Mouse (Mus musculus) kidney, postnatal 0 days (tissue): ENCODE measurements around the gene Hamp2. TPM values are rescaled to one million over a fixed set of nuclear protein-coding genes. Genes with fewer than 3 reads are reported as not detected.

Source experiments
- ATAC-seq: fragments of 200-750 bp; cut with Nextera tagmentation; replicated peaks from 2 replicates; pipeline ENCODE4 v1.8.0; 2017; ENCODE audit warnings: low read depth, moderate number of reproducible peaks, moderate TSS enrichment, moderate library complexity; ENCODE audit not compliant: low FRiP score
- DNase-seq: peaks from one replicate; pipeline ENCODE4 v3.0.0-alpha.2; 2016; ENCODE audit warnings: low spot score
- H3K27ac ChIP-seq: fragments of 300-500 bp; sonication (generic); 2 replicates; pipeline ENCODE4 v1.5.1; 2014; ENCODE audit warnings: mild to moderate bottlenecking
- H3K27me3 ChIP-seq: fragments of 300-500 bp; sonication (generic); 2 replicates; pipeline ENCODE4 v1.6.1; 2014; ENCODE audit warnings: low read length, mixed read lengths; ENCODE audit not compliant: insufficient read depth
- H3K36me3 ChIP-seq: fragments of 300-500 bp; sonication (generic); 2 replicates; pipeline ENCODE4 v1.6.1; 2014; ENCODE audit warnings: low read length, mixed read lengths; ENCODE audit not compliant: insufficient read depth
- H3K4me1 ChIP-seq: fragments of 300-500 bp; sonication (generic); replicated peaks from 2 replicates; pipeline ENCODE4 v1.6.1; 2014; ENCODE audit warnings: antibody characterized with exemption, low read length, mixed read lengths; ENCODE audit not compliant: insufficient read depth
- H3K4me2 ChIP-seq: fragments of 300-500 bp; sonication (generic); 2 replicates; pipeline ENCODE4 v1.6.1; 2014; ENCODE audit warnings: mild to moderate bottlenecking, low read length, moderate library complexity, mixed read lengths
- H3K4me3 ChIP-seq: fragments of 300-500 bp; sonication (generic); replicated peaks from 2 replicates; pipeline ENCODE4 v1.5.1; 2014; ENCODE audit warnings: low read depth, low read length
- H3K9ac ChIP-seq: fragments of 300-500 bp; sonication (generic); 2 replicates; pipeline ENCODE4 v1.6.1; 2014; ENCODE audit warnings: low read depth, low read length
- H3K9me3 ChIP-seq: fragments of 300-500 bp; sonication (generic); replicated peaks from 2 replicates; pipeline ENCODE4 v1.6.1; 2016; ENCODE audit warnings: low read length, inconsistent platforms, mixed read lengths
- CTCF ChIP-seq: IDR thresholded peaks from 2 replicates; pipeline ENCODE4 v1.5.1; 2016; ENCODE audit warnings: antibody characterized with exemption, low read depth, mild to moderate bottlenecking, moderate library complexity
- WGBS: fragments of 180-500 bp; shearing (Covaris S2); extraction: QIAGEN DNeasy Blood & Tissue Kit; methylation state at CpG from one replicate; pipeline ENCODE4 v1.1.7; 2014; 5-methylcytosine and 5-hydroxymethylcytosine counted together
- polyA plus RNA-seq: library from polyadenylated mRNA; unstranded; fragments of >200 nt; fragmentation: Nextera tagmentation; extraction: Ambion mirVana; gene quantifications from 2 replicates; pipeline ENCODE4 v1.2.1, GENCODE M21; 2015

Hamp2 gene
- polyA plus RNA-seq, 1 experiment from 2014 or later, result not detected

- DNase-seq, result no peak
- no peaks in the 10 kb centered on the region for H3K27me3 ChIP-seq
- H3K36me3 ChIP-seq, result no peaks in the 10 kb centered on the region
- ATAC-seq, result no peak
- TF ChIP-seq CTCF, result no peak
- no peaks in the 10 kb centered on the region for H3K4me1 ChIP-seq
- no peak overlapping the region for H3K4me3 ChIP-seq
- H3K9me3 ChIP-seq, result no peaks in the 10 kb centered on the region
- H3K4me2 ChIP-seq, result no peak overlapping the region
- H3K27ac ChIP-seq, result no peak overlapping the region
- WGBS, result 78% methylated on average over 6 of the region's 6 CpGs
- no peak overlapping the region for H3K9ac ChIP-seq
Measured at GRCm38 (mm10) chr7:30878950-30879349, 45.5 kb downstream of the Hamp2 start.

- no peaks in the 10 kb centered on the region for H3K27me3 ChIP-seq
- H3K4me3 ChIP-seq, result no peak overlapping the region; the same call in 1 of the 2 replicates
- WGBS, result 19% methylated on average over 15 of the region's 15 CpGs
- DNase-seq (peak; percentile 82), ATAC-seq (peak; percentile 49; the same call in 1 of the 2 replicates)
- peak; percentile 78 for TF ChIP-seq CTCF
- H3K27ac ChIP-seq, result no peak overlapping the region
- no peak overlapping the region for H3K4me2 ChIP-seq
- no peaks in the 10 kb centered on the region for H3K36me3 ChIP-seq
- no peaks in the 10 kb centered on the region for H3K4me1 ChIP-seq
- no peak overlapping the region for H3K9ac ChIP-seq
- H3K9me3 ChIP-seq, result no peaks in the 10 kb centered on the region
Measured at GRCm38 (mm10) chr7:30873083-30873482, 51.4 kb downstream of the Hamp2 start.

Other genes starting within 250 kb of the Hamp2 start
- gene 2200002J24Rik, start 225.8 kb downstream of the Hamp2 start, polyA plus RNA-seq, result 2.0 and 2.5 TPM in 2 replicates
- gene Atp4a, start 212.5 kb downstream of the Hamp2 start, polyA plus RNA-seq, result 4.6 and 5.0 TPM in 2 replicates
- 320 and 325 TPM in 2 replicates for gene Tmem147, start 195.1 kb downstream of the Hamp2 start, polyA plus RNA-seq
- gene Gapdhs, start 181.0 kb downstream of the Hamp2 start, polyA plus RNA-seq, result 0.15 and 0.32 TPM in 2 replicates
- 2.4 and 2.5 TPM in 2 replicates for gene Sbsn, start 173.2 kb downstream of the Hamp2 start, polyA plus RNA-seq
- gene Dmkn, start 160.9 kb downstream of the Hamp2 start, polyA plus RNA-seq, result 1.7 and 2.7 TPM in 2 replicates
- gene Krtdap, start 136.8 kb downstream of the Hamp2 start, polyA plus RNA-seq, result 1.4 and 3.4 TPM in 2 replicates
- gene Ffar2, start 100.9 kb downstream of the Hamp2 start, polyA plus RNA-seq, result 0.06 and 0.16 TPM in 2 replicates
- 0.20 TPM in 1 of 2 replicates, not detected in the other for gene Ffar3, start 68.5 kb downstream of the Hamp2 start, polyA plus RNA-seq
- gene Ffar1, start 63.1 kb downstream of the Hamp2 start, polyA plus RNA-seq, result 0.03 TPM in 1 of 2 replicates, not detected in the other
- 0.20 and 0.45 TPM in 2 replicates for gene Cd22, start 44.3 kb downstream of the Hamp2 start, polyA plus RNA-seq
- gene Mag, start 9.8 kb downstream of the Hamp2 start, polyA plus RNA-seq, result 0.79 and 0.91 TPM in 2 replicates
- not detected in 2 replicates for gene Hamp, start 19.4 kb upstream of the Hamp2 start, polyA plus RNA-seq
- 21.9 and 22.3 TPM in 2 replicates for gene Usf2, start 32.1 kb upstream of the Hamp2 start, polyA plus RNA-seq
- 58.4 and 60.6 TPM in 2 replicates for gene Lsr, start 48.8 kb upstream of the Hamp2 start, polyA plus RNA-seq
- gene Fam187b, start 49.1 kb upstream of the Hamp2 start, polyA plus RNA-seq, result 8.9 and 9.2 TPM in 2 replicates
- gene Fxyd5, start 117.8 kb upstream of the Hamp2 start, polyA plus RNA-seq, result 31.5 and 35.9 TPM in 2 replicates
- 6.1 and 8.5 TPM in 2 replicates for gene Fxyd7, start 126.8 kb upstream of the Hamp2 start, polyA plus RNA-seq
- 62.0 and 76.3 TPM in 2 replicates for gene Fxyd1, start 132.5 kb upstream of the Hamp2 start, polyA plus RNA-seq
- 0.24 and 0.34 TPM in 2 replicates for gene Lgi4, start 134.7 kb upstream of the Hamp2 start, polyA plus RNA-seq
- 16.9 and 22.5 TPM in 2 replicates for gene Fxyd3, start 152.0 kb upstream of the Hamp2 start, polyA plus RNA-seq
- 106 and 110 TPM in 2 replicates for gene Hpn, start 190.6 kb upstream of the Hamp2 start, polyA plus RNA-seq
- 2.2 and 2.8 TPM in 2 replicates for gene Scn1b, start 202.3 kb upstream of the Hamp2 start, polyA plus RNA-seq
- gene Gramd1a, start 231.2 kb upstream of the Hamp2 start, polyA plus RNA-seq, result 36.2 and 36.3 TPM in 2 replicates